Mouse (Mus musculus): ENCODE results near the gene Tob2.

Gene Tob2

GRCm38 (mm10) chr15:81812696-81813631, 45.6 kb downstream of the Tob2 start:
- no peak for DNase-seq (ENCODE audit: inconsistent age in 2 of 2, low spot score in 1 of 2)

DNA sequence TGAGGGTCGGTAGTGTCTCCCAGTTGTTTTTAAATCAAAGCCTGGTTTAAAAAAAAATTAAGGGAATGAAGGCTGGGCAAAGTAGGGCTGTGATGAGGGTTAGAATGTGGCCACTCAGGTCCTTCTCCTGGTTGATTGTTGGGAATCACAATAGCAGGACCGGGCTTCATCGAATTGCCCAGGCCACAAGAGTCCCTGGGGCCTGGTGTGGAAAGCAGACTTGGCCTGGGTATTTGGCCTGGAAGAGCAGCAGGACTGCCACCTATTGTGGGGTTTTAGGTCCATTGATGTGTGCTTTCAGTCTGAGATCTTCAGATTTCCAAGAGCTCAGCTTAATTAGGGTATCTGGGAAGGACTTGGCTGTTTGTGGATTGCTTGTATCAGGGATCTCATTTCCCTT, 46.3 kb downstream of the Tob2 start:
- DNase-seq (ENCODE audit: inconsistent age in 2 of 2, low spot score in 1 of 2): peak in 1 of 2 experiments; percentile 74

DNA sequence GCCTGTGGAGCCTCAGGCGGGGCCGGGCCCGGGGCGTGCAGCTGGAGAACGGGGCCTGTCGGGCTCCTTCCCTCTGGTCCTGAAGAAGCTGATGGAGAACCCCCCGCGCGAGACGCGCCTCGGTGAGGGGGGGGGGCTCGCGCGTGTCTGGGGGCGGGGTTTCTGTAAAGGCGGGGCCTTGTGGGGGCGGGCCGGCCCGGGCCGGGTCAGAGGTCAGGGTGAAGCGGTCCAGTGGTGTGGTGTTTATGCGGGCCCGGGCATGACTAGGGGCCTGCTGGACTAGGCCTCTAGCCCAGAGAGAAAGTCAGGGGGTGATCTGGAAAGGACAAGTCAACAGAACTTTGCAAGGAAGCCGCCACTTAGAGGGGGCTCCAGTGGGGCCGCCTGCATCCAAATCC, 47.0 kb downstream of the Tob2 start:
- DNase-seq (ENCODE audit: inconsistent age in 2 of 2, low spot score in 1 of 2): no peak

DNA sequence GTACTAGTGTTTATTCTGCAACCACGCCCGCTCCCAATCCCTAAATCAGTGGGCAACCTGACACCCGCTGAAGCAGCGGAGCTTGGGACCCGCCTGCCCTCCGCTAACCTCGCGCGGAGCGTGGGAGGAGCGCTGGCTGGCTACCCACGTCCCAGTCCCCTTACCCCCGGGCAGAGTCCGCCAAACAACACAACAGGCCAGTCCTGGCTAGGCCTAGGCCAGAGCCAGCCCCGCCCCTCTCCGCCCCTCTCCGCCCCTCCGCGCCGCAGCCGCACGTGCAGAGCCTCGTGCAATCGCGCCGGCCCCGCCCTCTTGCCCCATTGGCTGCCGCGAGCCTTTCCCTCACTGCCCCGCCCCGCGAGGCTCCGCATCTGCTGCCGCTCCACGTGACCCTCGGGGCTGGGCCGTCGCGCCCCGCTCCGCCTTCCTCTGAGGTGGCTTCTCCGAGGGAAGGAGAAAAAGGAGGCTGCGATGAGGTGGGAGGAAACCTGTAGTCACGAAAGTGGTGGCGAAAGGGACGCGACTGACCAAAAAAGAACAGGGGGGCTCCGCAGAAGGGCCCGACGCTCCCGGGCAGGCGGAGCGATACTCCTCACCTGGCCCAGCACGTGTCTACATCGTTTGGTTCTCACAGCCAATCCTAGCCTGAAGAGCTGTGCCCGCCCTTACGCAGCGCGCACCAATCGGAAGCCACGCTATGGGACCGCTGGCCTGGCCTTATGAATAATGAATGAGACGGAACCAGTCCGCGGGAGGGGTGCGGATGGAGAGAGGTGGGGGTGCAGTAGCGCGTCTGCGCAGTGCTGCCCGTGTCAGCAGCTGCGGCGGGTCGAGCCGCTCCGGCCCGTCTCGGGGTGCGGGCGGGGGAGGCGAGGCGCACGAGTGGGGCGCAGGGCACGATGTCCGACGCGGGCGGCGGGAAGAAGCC, 47.7 kb downstream of the Tob2 start:
- DNase-seq (ENCODE audit: inconsistent age in 2 of 2, low spot score in 1 of 2): peak; percentile 99

DNA sequence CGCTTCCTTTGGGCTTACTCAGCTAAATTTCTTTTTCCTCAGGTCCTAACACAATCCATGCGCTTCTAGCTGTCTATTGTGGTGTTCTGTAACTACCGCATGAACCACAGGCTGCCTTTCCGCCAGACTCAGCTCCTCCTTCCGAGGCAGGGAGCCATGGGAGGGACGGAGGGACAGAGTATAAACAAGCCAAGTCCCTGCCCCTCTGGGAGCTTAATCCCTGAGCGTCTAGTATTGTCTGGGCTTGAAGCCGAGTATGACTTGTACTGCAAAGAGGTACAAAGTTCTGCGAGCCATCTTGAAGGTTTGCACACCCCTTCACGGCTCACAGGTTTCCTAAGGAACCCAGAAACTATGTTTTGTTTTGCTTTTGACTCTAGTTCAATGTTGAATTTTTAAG, 48.4 kb downstream of the Tob2 start:
- DNase-seq (ENCODE audit: inconsistent age in 2 of 2, low spot score in 1 of 2): peak; percentile 93 to 97

DNA sequence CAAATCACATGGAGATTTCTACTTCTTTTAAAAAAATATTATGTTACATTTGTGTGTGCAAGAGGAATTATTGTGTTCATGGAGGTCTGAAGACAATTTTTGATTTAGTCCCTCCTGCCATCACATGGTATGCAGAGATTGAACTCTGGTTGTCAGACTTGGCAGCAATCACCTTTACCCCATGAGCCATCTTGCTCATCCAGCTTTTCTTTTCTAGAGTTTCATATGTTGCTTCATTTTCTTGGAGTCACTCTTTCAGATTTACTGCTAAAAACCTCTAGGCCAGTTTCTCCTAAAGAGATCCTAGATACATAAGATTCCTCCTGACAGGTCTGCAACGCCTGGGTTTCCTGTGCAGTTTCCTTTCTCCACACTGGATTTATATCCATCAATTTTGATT, 49.0 kb downstream of the Tob2 start:
- DNase-seq (ENCODE audit: inconsistent age in 2 of 2, low spot score in 1 of 2): no peak

- peak in 1 of 2 experiments; percentile 45 for DNase-seq (ENCODE audit: inconsistent age in 2 of 2, low spot score in 1 of 2)
These were observed 49.8 kb downstream of the Tob2 start for GRCm38 (mm10) chr15:81808799-81809198.

- no peak for DNase-seq (ENCODE audit: inconsistent age in 2 of 2, low spot score in 1 of 2)
These were observed 51.8 kb downstream of the Tob2 start for GRCm38 (mm10) chr15:81806621-81807404.

GRCm38 (mm10) chr15:81805624-81806023, 53.0 kb downstream of the Tob2 start:
- DNase-seq (ENCODE audit: inconsistent age in 2 of 2, low spot score in 1 of 2): peak; percentile 74 to 85

GRCm38 (mm10) chr15:81804883-81805282, 53.7 kb downstream of the Tob2 start:
- DNase-seq (ENCODE audit: inconsistent age in 2 of 2, low spot score in 1 of 2): no peak

DNA sequence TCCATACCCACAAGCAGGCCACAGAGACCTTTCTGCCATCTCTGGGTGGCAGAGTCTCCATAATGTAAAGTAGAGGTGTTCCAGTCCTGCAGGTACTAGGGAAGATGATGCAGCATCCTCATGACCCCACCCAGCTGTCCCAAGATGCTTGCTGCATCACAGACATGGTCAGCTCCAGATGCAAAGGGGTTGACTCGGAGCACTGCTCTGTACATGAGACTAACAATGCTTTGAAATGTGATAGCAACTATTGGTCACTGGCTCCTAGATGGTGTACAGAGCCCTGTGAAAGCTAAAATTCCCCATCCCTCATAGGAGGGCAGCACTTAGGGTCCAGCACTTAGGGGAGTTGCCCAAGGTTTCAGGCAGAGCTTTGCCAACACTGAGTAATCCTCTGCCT, 54.4 kb downstream of the Tob2 start:
- no peak for DNase-seq (ENCODE audit: inconsistent age in 2 of 2, low spot score in 1 of 2)

GRCm38 (mm10) chr15:81803425-81803951, 55.1 kb downstream of the Tob2 start:
- no peak for DNase-seq (ENCODE audit: inconsistent age in 2 of 2, low spot score in 1 of 2)

DNA sequence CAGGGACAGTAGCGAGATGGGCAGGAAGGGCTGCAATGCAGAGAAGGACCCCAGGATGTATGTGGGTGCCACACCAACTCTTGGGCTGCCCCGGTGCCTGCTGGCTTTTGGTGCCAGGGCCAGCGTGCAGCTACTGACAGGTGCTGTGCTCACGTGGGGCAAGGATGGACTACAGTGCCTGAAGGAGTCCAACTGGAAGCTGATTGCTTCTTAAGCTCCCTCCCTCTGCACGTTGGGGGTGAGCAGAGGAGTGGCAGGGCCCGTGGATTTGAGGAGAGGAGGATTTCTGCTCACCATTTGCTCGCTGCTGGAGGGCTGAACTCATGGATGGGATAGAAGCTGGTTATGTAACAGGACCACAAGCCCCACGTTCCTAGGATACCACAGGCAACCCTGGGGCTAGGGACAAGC, 55.6 kb downstream of the Tob2 start:
- DNase-seq (ENCODE audit: inconsistent age in 2 of 2, low spot score in 1 of 2): no peak

GRCm38 (mm10) chr15:81802001-81802890, 56.4 kb downstream of the Tob2 start, which contains the start of gene Tef:
Tef (plus strand) TSS chr15:81802421.
- DNase-seq (ENCODE audit: inconsistent age in 2 of 2, low spot score in 1 of 2): peak; percentile 99 to 100

- DNase-seq (ENCODE audit: inconsistent age in 2 of 2, low spot score in 1 of 2): no peak
These were observed 58.2 kb downstream of the Tob2 start for GRCm38 (mm10) chr15:81800391-81800790.

- peak in 1 of 2 experiments; percentile 32 for DNase-seq (ENCODE audit: inconsistent age in 2 of 2, low spot score in 1 of 2)
These were observed 60.2 kb downstream of the Tob2 start for GRCm38 (mm10) chr15:81798421-81798820.
